Mouse (Mus musculus) heart, embryonic 10.5 days (tissue): ENCODE measurements around the gene Stmn1. TPM values are rescaled to one million over a fixed set of nuclear protein-coding genes. Genes with fewer than 3 reads are reported as not detected.

Experiments
- DNase-seq: peaks from one replicate; pipeline ENCODE4 v3.0.0-alpha.2; 2017; ENCODE audit warnings: low spot score
- H3K27ac ChIP-seq: fragments of 300-500 bp; sonication (generic); 2 replicates; pipeline ENCODE4 v1.5.1; 2016; ENCODE audit warnings: mild to moderate bottlenecking
- H3K27me3 ChIP-seq: fragments of 300-500 bp; sonication (generic); 2 replicates; pipeline ENCODE4 v1.6.1; 2016; ENCODE audit warnings: mild to moderate bottlenecking; ENCODE audit not compliant: poor library complexity, insufficient read depth, severe bottlenecking
- H3K36me3 ChIP-seq: fragments of 300-500 bp; sonication (generic); 2 replicates; pipeline ENCODE4 v1.6.1; 2016; ENCODE audit warnings: mild to moderate bottlenecking, moderate library complexity
- H3K4me1 ChIP-seq: fragments of 300-500 bp; sonication (generic); 2 replicates; pipeline ENCODE4 v1.6.1; 2016; ENCODE audit warnings: mild to moderate bottlenecking
- H3K4me3 ChIP-seq: fragments of 300-500 bp; sonication (generic); 2 replicates; pipeline ENCODE4 v1.5.1; 2016; ENCODE audit warnings: mild to moderate bottlenecking, moderate library complexity
- H3K9me3 ChIP-seq: fragments of 300-500 bp; sonication (generic); 2 replicates; pipeline ENCODE4 v1.6.1; 2016; ENCODE audit warnings: mild to moderate bottlenecking, moderate library complexity
- WGBS: fragments of 180-500 bp; shearing (Covaris S2); methylation state at CpG from one replicate; pipeline ENCODE4 v1.1.7; 2016; 5-methylcytosine and 5-hydroxymethylcytosine counted together
- polyA plus RNA-seq: library from polyadenylated mRNA; unstranded; fragments of >200 nt; fragmentation: Nextera tagmentation; extraction: Ambion mirVana; gene quantifications from 2 replicates; pipeline ENCODE4 v1.2.1, GENCODE M21; 2016

The Stmn1 gene
- 838 and 1,170 TPM in 2 replicates for polyA plus RNA-seq

GRCm38 (mm10) chr4:134468215-134468575 lies at the start of gene Stmn1:
TSS of gene Stmn1 (plus strand) at chr4:134468320.
- peaks cover 20% of the 10 kb centered on the region for H3K4me1 ChIP-seq
- no peaks in the 10 kb centered on the region for H3K27me3 ChIP-seq
- under 1% methylated on average over 30 of the region's 31 CpGs for WGBS
- H3K9me3 ChIP-seq: no peaks in the 10 kb centered on the region
- peak within 1 kb of the TSS; percentile 98 for H3K27ac ChIP-seq
- H3K36me3 ChIP-seq: peaks cover 28% of the 10 kb centered on the region
- peak; percentile 99 for DNase-seq
- peak within 1 kb of the TSS; percentile 97 for H3K4me3 ChIP-seq

- 68% methylated on average over 11 of the region's 11 CpGs for WGBS
- Histone ChIP-seq H3K4me1 (peaks cover 8% of the 10 kb centered on the region), H3K36me3 (peaks cover 47% of the 10 kb centered on the region), H3K27me3 (no peaks in the 10 kb centered on the region; the same call in 1 of the 2 replicates), H3K27ac (no peak overlapping the region), H3K9me3 (no peaks in the 10 kb centered on the region), H3K4me3 (no peak overlapping the region)
- no peak for DNase-seq
These were observed 46.1 kb upstream of the Stmn1 start for GRCm38 (mm10) chr4:134421971-134422370.

GRCm38 (mm10) chr4:134423949-134424348 lies 44.2 kb upstream of the Stmn1 start:
- Histone ChIP-seq H3K27me3 (no peaks in the 10 kb centered on the region; the same call in 1 of the 2 replicates), H3K36me3 (peaks cover 36% of the 10 kb centered on the region), H3K27ac (no peak overlapping the region), H3K4me1 (peaks cover 4% of the 10 kb centered on the region), H3K4me3 (no peak overlapping the region), H3K9me3 (no peaks in the 10 kb centered on the region)
- 85% methylated on average over 7 of the region's 7 CpGs for WGBS
- no peak for DNase-seq

DNA sequence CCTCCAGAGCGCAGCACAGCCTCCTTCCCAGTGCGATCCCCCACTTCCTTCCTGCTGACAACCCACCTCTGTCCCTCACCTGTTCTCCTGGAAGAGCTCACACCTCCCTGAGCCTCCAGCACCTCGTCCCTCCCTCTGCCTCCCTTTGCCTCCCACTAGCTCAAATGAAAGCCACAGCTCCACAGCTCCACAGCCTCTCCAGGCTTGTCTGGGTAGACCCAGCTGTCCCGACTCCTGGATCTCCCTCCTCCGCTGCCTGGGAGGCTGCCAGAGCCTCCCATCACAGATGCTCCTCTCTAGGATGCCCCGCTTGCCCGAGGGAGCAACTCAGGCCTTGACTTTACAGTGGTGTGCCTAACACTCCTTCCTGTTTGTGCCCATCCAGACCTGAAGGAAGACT lies 43.0 kb upstream of the Stmn1 start:
- H3K4me1 ChIP-seq: peaks cover 4% of the 10 kb centered on the region
- no peak overlapping the region for H3K4me3 ChIP-seq
- no peak overlapping the region for H3K27ac ChIP-seq
- 67% methylated on average over 7 of the region's 7 CpGs for WGBS
- no peak for DNase-seq
- H3K9me3 ChIP-seq: no peaks in the 10 kb centered on the region
- H3K36me3 ChIP-seq: peaks cover 33% of the 10 kb centered on the region
- no peaks in the 10 kb centered on the region; the same call in 1 of the 2 replicates for H3K27me3 ChIP-seq

DNA sequence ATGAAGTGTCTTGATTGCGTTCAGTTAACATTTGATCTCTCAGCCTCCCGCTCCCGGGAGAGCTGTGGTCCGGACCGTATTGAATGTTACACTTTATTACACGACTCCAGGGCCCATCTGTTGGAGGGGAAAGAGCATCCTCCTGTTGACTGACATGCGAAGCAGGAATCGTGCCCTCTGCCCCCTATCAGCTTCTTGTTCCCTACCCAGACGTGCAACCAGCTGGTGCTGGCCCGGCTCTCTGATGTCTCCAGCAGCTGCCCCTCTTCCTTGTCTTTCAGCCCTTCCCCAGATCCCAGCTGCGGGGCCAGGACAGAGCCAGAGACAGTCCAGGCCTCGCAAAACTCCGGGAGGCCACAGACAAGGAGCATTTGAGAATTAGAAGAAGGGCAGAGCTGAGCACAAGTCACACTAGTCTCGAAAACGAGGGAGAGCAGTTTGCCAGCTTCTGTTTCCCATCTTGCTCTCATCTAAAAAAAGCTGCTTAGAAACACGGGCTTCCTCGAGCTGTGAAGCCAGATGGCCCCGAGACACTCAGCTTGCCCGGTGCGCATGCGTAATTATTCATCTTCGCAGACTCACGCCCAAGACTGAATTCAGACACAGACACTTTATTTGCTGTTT lies 37.6 kb upstream of the Stmn1 start:
- H3K4me3 ChIP-seq: no peak overlapping the region
- no peak for DNase-seq
- 48% methylated on average over 23 of the region's 23 CpGs for WGBS
- H3K4me1 ChIP-seq: peaks cover 10% of the 10 kb centered on the region
- peaks cover 6% of the 10 kb centered on the region; the same call in 1 of the 2 replicates for H3K36me3 ChIP-seq
- no peaks in the 10 kb centered on the region for H3K27me3 ChIP-seq
- H3K9me3 ChIP-seq: no peaks in the 10 kb centered on the region
- peak overlapping the region; percentile 52 for H3K27ac ChIP-seq

DNA sequence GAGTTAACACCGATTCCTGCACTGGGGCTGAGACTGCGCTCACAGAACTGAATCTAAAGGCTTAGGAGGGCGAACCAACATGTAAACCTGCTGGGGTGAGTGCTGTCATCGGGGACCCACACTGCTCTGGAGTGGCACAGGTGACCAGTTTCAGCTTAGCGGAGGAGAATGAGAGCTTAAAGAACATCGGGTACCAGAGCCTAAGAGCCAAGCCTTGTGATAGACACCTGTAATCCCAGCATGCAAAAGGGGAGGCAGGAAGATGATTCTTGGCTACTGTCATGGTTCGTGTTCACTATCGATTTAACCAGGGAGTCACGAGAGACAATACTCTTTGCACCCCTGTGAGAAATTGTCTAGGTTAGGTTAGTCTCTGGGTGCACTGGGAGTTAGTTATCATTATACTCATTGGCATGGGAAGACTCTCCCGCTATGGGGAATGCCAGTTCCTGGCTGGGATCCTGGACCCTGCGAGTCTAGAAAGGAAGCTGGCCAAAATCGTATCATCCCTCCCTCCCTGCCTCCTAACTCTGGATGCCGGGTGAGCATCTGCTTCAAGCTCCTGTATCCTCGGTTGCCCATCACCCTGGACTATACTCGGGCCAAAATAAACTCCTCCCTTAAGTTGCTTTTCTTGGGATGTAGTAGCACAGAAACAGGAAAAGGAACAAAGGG lies 35.3 kb upstream of the Stmn1 start:
- 81% methylated on average over 15 of the region's 15 CpGs for WGBS
- H3K27me3 ChIP-seq: no peaks in the 10 kb centered on the region
- peaks cover 10% of the 10 kb centered on the region for H3K4me1 ChIP-seq
- no peak overlapping the region for H3K4me3 ChIP-seq
- H3K27ac ChIP-seq: no peak overlapping the region
- no peak for DNase-seq
- no peaks in the 10 kb centered on the region for H3K9me3 ChIP-seq
- no peaks in the 10 kb centered on the region for H3K36me3 ChIP-seq

DNA sequence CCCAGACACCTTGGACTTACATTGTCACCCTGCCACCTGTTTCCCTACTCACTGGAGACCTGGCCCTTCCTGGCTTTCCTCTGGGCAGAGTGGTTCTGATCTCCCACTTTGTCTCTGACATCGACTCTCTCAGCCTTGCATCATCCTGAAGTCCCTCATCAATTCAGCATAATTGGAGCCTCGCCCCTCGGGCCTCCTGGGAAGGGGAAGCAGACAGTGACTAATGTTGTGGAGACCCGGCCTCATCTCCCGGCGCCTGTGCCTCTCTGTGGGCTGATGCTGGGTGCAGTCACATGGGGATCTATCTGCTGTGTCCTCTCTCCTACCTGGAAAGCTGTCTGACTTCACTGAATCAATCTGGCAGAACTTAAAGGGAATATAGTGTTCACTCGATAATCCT lies 31.9 kb upstream of the Stmn1 start:
- peaks cover 3% of the 10 kb centered on the region; the same call in 1 of the 2 replicates for H3K4me1 ChIP-seq
- no peaks in the 10 kb centered on the region for H3K9me3 ChIP-seq
- DNase-seq: no peak
- H3K36me3 ChIP-seq: no peaks in the 10 kb centered on the region
- H3K27ac ChIP-seq: no peak overlapping the region
- 49% methylated on average over 7 of the region's 7 CpGs for WGBS
- H3K27me3 ChIP-seq: no peaks in the 10 kb centered on the region
- no peak overlapping the region for H3K4me3 ChIP-seq

GRCm38 (mm10) chr4:134436659-134437058 lies 31.5 kb upstream of the Stmn1 start:
- peaks cover 3% of the 10 kb centered on the region; the same call in 1 of the 2 replicates for H3K4me1 ChIP-seq
- no peak for DNase-seq
- H3K27me3 ChIP-seq: no peaks in the 10 kb centered on the region
- H3K4me3 ChIP-seq: no peak overlapping the region
- no peaks in the 10 kb centered on the region for H3K36me3 ChIP-seq
- 67% methylated on average over 10 of the region's 10 CpGs for WGBS
- H3K9me3 ChIP-seq: no peaks in the 10 kb centered on the region
- no peak overlapping the region for H3K27ac ChIP-seq

- DNase-seq: no peak
- H3K4me1 ChIP-seq: peaks cover 10% of the 10 kb centered on the region
- no peak overlapping the region for H3K4me3 ChIP-seq
- H3K27me3 ChIP-seq: no peaks in the 10 kb centered on the region
- H3K9me3 ChIP-seq: no peaks in the 10 kb centered on the region
- no peak overlapping the region for H3K27ac ChIP-seq
- 36% methylated on average over 3 of the region's 3 CpGs for WGBS
- no peaks in the 10 kb centered on the region for H3K36me3 ChIP-seq
These were observed 29.0 kb upstream of the Stmn1 start for GRCm38 (mm10) chr4:134439119-134439518.

DNA sequence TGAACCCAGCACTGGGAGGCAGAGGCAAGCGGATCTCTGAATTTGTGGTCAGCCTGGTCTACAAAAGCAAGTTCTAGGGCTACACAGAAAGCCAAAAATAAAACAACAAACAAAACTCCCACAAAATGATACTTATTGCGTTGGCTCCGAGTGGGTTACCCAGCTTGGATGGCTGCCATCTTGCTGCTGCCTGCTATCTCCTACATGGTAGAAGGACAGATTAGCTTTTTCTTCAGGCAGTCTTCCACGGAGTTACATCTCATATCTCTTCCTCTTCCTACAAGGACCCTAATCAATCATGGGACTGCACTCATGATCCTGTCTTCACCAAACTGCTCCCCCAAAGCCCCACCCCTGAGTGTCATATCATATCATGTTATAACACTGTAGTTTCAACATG lies 28.2 kb upstream of the Stmn1 start:
- H3K27me3 ChIP-seq: no peaks in the 10 kb centered on the region
- peaks cover 10% of the 10 kb centered on the region for H3K4me1 ChIP-seq
- no peaks in the 10 kb centered on the region for H3K9me3 ChIP-seq
- no peak overlapping the region for H3K27ac ChIP-seq
- no peak overlapping the region for H3K4me3 ChIP-seq
- H3K36me3 ChIP-seq: no peaks in the 10 kb centered on the region
- no peak for DNase-seq
- 71% methylated on average over 4 of the region's 4 CpGs for WGBS

DNA sequence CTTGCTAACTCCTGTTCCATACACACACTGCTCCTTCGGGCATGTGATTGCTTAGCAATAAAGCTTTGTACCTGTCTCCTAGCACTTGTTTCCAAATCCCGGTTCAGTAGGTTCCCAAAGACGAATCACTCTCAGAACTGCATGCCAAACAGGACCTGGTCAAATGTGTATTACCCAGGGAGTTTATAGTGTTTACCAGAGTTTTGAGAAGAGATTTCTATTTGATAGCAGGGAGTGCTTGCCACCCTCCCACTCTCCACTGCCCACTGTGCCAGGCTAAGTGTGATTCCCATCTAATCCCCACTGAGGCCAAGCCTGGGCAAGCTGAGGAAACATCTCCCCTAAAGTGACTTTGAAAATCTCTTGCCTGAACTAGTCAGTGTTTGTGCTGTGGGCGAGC lies 25.9 kb upstream of the Stmn1 start:
- no peak for DNase-seq

GRCm38 (mm10) chr4:134443589-134443988 lies 24.5 kb upstream of the Stmn1 start:
- Histone ChIP-seq H3K4me3 (no peak overlapping the region), H3K4me1 (peaks cover 43% of the 10 kb centered on the region), H3K36me3 (no peaks in the 10 kb centered on the region), H3K27ac (0 out of 2 replicates have a peak overlapping the region, but pooled peaks have one; percentile 29), H3K9me3 (no peaks in the 10 kb centered on the region), H3K27me3 (peaks cover 10% of the 10 kb centered on the region)
- DNase-seq: no peak
- WGBS: 38% methylated on average over 7 of the region's 7 CpGs

More for the DNA sequence above, 25.9 kb upstream of the Stmn1 start:
- Histone ChIP-seq H3K4me1 (peaks cover 33% of the 10 kb centered on the region), H3K9me3 (no peaks in the 10 kb centered on the region), H3K27me3 (no peaks in the 10 kb centered on the region; the same call in 1 of the 2 replicates), H3K4me3 (no peak overlapping the region), H3K27ac (no peak overlapping the region), H3K36me3 (no peaks in the 10 kb centered on the region)
- WGBS: 90% methylated on average over 4 of the region's 4 CpGs

GRCm38 (mm10) chr4:134444949-134445348 lies 23.2 kb upstream of the Stmn1 start:
- no peak overlapping the region for H3K4me3 ChIP-seq
- peaks cover 23% of the 10 kb centered on the region for H3K27me3 ChIP-seq
- H3K9me3 ChIP-seq: no peaks in the 10 kb centered on the region
- H3K4me1 ChIP-seq: peaks cover 43% of the 10 kb centered on the region
- H3K27ac ChIP-seq: no peak overlapping the region
- DNase-seq: no peak
- WGBS: 38% methylated on average over 7 of the region's 7 CpGs
- H3K36me3 ChIP-seq: no peaks in the 10 kb centered on the region
